Mouse (Mus musculus) kidney, postnatal 36 days (tissue): ENCODE results near the gene Cd99l2.

Source experiments
- DNase-seq, 2 experiments: peaks; one replicate each; pipeline ENCODE4 v3.0.0; 2021 to 2022; ENCODE audit warnings: mixed read lengths in 2 of 2

Gene Cd99l2

GRCm38 (mm10) chrX:71467491-71467890 is 25.2 kb downstream of the Cd99l2 start:
- DNase-seq, result no peak

- no peak for DNase-seq
Observed at GRCm38 (mm10) chrX:71465417-71465816, 27.2 kb downstream of the Cd99l2 start.

- DNase-seq, result no peak
Observed at GRCm38 (mm10) chrX:71464138-71464826, 28.4 kb downstream of the Cd99l2 start.

GRCm38 (mm10) chrX:71456078-71456737 is 36.4 kb downstream of the Cd99l2 start:
- no peak for DNase-seq

GRCm38 (mm10) chrX:71442916-71443315 is 49.7 kb downstream of the Cd99l2 start:
- DNase-seq, result no peak

GRCm38 (mm10) chrX:71439473-71439872 is 53.2 kb downstream of the Cd99l2 start:
- no peak for DNase-seq

- no peak for DNase-seq
Observed at GRCm38 (mm10) chrX:71435542-71435941, 57.1 kb downstream of the Cd99l2 start.

GRCm38 (mm10) chrX:71434860-71435259 is 57.8 kb downstream of the Cd99l2 start:
- no peak for DNase-seq

GRCm38 (mm10) chrX:71434448-71434847 is 58.2 kb downstream of the Cd99l2 start:
- no peak for DNase-seq

- no peak for DNase-seq
Observed at GRCm38 (mm10) chrX:71430900-71431299, 61.7 kb downstream of the Cd99l2 start.

- DNase-seq, result no peak
Observed at GRCm38 (mm10) chrX:71427491-71427890, 65.2 kb downstream of the Cd99l2 start.

GRCm38 (mm10) chrX:71425746-71426519 is 66.7 kb downstream of the Cd99l2 start:
- DNase-seq, result peak; percentile 73 to 93

GRCm38 (mm10) chrX:71424852-71425251 is 67.8 kb downstream of the Cd99l2 start:
- DNase-seq, result peak; percentile 17 to 19

- no peak for DNase-seq
Observed at GRCm38 (mm10) chrX:71413616-71414015, 79.0 kb downstream of the Cd99l2 start.

GRCm38 (mm10) chrX:71412776-71413175 is 79.9 kb downstream of the Cd99l2 start:
- DNase-seq, result peak; percentile 16 to 26

- DNase-seq, result no peak
Observed at GRCm38 (mm10) chrX:71408386-71408785, 84.3 kb downstream of the Cd99l2 start.

- no peak for DNase-seq
Observed at GRCm38 (mm10) chrX:71406290-71406689, 86.4 kb downstream of the Cd99l2 start.

GRCm38 (mm10) chrX:71396326-71396725 is 96.3 kb downstream of the Cd99l2 start:
- DNase-seq, result no peak

- DNase-seq, result peak; percentile 28 to 33
Observed at GRCm38 (mm10) chrX:71381571-71381970, 111.1 kb downstream of the Cd99l2 start.

- DNase-seq, result no peak
Observed at GRCm38 (mm10) chrX:71378435-71378834, 114.2 kb downstream of the Cd99l2 start.

- DNase-seq, result no peak
Observed at GRCm38 (mm10) chrX:71376781-71377180, 115.9 kb downstream of the Cd99l2 start.
